Mouse (Mus musculus): Measurements from ENCODE around the gene Cotl1.

DNA sequence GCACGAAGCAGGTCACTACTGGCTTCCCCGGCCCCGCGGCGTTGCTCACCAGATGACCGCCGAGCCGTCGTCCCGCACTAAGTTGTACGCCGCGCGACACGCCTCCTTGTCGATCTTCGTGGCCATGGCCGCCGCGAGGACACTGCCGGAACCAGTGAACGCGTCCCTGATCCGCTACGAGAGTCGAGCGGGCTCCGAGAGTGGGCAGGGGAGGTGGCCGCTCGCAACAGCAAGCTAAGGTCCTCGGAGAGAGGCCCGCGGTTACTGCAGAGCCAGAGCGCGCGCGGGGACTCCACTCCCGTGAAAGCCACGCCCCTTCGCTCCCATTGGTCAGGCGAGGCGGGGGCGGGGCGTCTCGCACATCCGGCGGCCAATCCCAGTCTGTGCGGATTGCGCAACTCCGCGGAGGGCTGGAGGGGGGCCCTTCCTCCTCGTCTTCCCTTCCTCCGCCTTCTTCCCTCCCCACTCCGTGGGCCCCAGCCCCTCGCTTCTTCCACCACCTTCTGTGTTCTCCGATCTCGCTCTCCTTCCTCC, at the start of gene Cotl1:
- TF ChIP-seq POLR2A (IDR thresholded peaks at IDR 0.05; ENCODE audit: low read depth, low read length), result peak; percentile 97
- TF ChIP-seq CTCF (conservative IDR thresholded peaks at IDR 0.05; ENCODE audit: insufficient read depth, insufficient read length, low read depth, low read length), result no peak

Data from kidney, adult 2 months (tissue).